Mouse (Mus musculus) cerebellum, postnatal 4 days (tissue): Measurements from ENCODE around the gene Chn1.

Experiments
- DNase-seq, 2 experiments: peaks; one replicate each; pipeline ENCODE4 v3.0.0; 2022; ENCODE audit warnings: low spot score in 2 of 2, mixed read lengths in 1 of 2

Chn1 gene

DNA sequence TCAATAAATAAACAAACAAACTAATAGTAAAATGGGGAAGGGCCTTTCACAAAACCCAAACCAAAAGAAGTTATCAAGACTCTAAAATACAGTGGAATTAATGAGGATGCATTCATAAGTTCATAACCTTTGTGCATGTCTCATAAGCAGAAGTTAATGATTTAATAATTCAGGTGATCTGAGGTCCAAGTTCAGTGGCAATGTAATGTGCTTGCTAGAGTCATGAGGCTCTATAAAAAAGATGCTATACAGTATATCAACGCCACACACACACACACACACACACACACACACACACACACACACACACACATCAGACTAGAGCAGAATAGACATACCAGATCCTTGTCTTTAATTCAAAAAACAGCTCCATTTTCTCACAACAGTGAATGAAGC, 28.8 kb downstream of the Chn1 start:
- no peak for DNase-seq

DNA sequence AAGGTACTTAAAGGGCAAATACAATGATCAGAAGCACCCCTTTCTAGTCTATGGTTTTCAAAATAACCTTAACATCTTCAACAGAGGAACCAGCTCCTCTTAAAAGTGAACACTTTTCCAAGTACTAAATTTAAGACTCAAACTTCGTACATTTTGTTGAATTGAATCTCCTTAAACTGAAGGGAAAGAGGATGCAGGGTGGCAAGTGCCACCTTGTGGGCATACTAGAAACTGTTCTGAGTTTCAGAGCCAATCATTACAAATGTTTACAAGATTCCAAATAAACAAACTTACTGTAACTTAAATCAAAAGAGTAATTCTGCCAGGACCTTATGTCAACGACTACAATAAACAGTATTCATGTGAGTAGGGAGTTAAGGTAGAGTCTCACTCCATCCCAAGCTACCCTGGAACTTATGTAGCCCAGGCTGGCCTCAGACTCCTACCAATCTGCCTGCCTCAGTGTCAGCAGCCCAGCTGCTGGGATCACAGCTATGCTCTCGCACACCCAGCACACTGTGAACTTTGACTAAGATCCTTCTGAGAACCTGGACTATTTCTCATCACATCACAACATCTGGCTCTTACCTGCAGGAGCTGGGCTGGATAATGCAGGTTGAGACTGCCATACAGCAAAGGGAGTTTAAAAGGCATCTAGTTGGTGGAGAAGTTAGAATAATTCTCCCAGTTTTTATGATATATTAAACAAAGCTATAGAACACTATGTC, 29.3 kb downstream of the Chn1 start:
- DNase-seq, result no peak

- DNase-seq, result no peak
These were observed 33.9 kb downstream of the Chn1 start for GRCm38 (mm10) chr2:73741286-73741685.

- no peak for DNase-seq
These were observed 47.3 kb downstream of the Chn1 start for GRCm38 (mm10) chr2:73727868-73728267.

DNA sequence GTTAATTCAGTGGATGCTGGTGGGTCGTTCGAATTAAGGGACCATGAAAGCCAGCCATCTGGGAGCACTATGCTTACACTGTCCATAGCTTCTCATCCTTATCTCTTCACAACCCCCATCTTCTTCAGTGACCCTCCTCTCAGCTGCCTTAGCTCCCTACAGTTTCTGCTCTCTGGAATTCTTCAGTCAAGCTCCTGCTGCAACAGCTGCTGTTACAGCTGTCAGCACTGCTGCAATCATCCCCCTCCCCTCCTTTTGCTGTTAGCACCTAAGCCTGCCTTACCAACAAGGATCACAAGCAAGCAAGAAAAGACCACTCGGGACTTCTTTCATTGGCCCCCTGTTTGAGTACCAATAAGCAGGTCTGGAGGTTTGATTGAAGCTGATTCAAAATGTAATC, 50.2 kb downstream of the Chn1 start:
- no peak for DNase-seq

DNA sequence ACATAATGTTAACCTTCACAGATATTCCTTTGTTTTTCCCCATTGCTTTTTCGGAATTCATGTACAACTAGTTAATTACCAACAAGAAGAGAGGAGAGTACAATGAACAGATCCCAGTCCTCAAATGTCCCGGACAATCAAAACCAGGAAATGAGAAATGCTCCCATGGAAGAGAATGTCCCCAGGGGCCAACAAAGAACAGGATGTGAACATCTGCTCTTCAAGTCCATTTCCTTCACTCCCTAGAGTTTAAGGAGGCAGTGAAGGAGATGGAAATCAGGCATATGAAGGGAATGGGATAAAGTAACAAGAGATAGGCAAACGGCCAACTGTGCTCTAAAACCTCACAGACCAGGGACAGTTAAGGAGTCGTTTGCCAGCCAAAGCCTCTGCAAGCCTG, 53.3 kb downstream of the Chn1 start:
- DNase-seq, result no peak

GRCm38 (mm10) chr2:73712481-73712880, 62.7 kb downstream of the Chn1 start:
- no peak for DNase-seq

DNA sequence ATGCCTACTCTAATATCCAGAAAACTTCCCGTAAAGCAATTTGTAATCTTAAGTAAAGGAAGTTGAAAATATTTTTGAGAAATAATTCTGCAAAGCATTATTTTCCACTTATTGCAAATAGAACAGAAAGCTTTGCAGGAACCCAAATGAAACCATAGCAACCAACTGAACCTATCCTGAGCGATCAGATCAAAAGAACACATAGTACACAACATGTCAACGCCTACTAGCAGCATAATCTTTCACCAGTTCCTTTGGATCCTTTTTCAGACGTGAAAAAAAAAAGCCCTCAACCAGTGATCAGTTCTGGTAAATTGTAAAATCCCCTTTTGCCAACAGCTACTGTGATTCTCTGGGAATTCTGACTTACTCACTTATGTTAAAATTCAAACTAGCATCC, 82.1 kb downstream of the Chn1 start:
- DNase-seq, result no peak

DNA sequence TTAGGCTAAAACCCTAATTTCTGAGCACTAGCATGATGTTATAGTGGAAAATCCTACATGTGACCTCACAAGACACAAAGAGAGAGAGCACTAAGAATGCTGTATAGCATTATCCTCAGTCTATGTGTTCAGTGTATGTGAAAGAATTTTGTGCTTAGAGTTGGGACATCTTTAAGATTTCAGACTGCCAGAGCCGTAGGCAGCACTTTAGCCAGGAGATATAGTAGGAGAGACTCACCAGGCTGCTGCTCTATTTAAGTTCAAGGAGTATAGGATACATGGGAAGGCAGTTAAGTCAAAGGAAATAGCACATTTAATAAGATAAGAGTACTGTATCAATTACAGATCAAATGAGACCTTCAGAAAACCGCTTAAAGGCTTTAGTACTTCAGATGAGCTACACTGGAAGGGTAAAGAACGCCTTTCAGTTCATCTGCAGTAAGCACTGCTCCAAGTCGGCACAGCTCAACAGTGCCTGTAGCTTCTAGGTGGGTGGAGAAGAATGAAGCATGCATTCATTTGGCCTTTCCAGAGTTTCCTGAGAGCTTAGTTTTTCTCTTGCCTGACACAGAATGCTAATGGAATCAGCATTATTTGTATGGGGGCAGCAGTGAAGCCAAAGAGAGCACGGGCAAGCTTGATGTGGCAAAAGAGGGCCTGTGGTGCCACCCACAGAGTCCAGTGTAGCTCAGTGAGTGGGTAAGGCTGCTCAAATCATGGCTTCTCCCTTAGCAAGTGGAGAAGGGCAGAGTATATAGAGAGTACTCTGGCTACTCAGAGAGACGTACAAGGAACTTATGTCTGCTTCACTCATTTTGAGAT, 84.2 kb downstream of the Chn1 start:
- DNase-seq, result no peak

GRCm38 (mm10) chr2:73682500-73682899, 92.6 kb downstream of the Chn1 start:
- no peak for DNase-seq

GRCm38 (mm10) chr2:73680425-73681027, 94.6 kb downstream of the Chn1 start:
- peak in 1 of 2 experiments; percentile 44 for DNase-seq

DNA sequence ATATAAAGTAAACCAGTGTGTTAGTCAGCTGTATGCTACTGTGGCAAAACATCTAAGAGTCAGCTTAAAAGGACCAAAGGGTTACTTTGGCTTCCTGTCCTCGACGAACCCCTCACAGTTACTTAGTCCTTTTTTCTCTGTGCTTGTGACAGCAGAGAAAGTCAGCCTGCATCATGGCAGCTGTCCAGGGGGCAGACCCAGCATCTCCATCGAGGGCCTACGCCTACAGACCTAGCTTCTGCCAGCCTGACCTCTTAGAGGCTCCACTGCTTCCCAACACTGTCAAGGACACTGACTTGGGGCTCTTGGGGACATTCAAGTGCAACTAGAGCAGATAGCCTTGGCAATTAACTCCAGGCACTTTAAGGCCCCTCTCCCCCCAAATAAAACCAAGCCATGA, 106.5 kb downstream of the Chn1 start:
- DNase-seq, result no peak

DNA sequence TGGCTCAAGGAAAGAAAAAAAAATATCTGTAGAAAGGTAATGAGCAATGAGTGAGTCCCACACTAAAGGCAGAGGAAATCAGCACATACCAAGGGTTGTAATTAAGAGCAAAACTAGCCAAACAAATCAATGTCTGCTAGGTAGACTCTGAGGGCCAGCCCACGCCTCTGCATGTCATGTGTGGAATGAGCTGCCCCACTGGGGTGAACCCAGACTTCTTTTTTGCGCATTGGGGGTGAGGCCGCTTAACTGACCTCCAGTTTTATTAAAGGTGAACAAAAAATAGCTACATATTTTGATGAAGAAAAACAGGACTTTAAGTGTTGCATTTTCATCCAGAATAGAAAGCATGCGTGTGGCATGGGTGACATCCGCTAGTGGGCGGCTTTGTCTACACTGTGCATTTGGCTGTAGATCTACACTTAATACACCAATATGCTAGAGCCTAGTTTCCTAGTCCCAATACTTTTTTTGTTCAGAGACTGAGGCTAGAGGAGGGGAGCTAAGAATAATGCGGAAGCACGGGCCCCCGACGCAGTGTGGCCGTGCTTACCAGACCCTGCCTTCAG, 114.5 kb downstream of the Chn1 start:
- no peak for DNase-seq

DNA sequence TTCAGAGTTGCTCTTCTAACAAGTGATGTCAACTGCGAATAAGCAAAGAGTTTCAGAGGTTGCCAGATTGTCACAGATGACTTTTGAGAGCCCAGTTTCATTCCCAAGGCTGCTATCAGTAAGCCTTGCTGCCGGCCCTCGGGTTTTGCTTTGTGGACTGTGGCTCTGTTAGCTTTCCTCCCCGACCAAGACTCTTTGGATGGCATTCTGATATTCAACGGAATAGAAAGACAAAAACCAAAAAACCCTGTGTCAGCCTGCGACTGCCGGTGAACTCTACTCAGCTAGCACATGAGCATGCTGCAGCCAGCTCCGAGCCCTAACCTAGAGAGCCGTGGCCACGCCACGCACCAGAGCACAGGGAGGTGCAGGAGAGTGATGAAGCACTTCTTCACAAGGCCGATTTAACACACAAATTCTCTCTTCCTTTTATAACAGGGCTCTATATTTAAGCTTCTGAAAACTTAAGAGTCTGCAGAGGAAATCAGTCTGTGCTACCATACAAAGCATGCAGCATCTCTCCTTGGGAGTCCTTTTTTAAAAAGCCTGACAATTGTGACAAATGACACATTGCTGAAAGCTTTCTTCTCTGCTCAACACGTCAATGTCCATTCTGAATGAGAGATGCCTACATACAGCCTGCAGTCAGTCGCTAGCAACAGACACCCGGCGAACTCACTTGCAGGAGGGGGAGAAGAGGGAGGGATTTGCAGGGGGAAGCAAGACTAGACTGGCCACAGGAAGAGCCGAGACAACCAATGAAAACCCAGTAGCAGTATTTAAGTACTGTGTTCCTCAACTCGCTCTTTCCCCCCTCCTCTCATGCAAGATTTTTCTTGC, 115.2 kb downstream of the Chn1 start:
- peak in 1 of 2 experiments; percentile 27 for DNase-seq

- no peak for DNase-seq
These were observed 116.1 kb downstream of the Chn1 start for GRCm38 (mm10) chr2:73659041-73659440.

- no peak for DNase-seq
These were observed 117.2 kb downstream of the Chn1 start for GRCm38 (mm10) chr2:73657961-73658360.

- no peak for DNase-seq
These were observed 118.0 kb downstream of the Chn1 start for GRCm38 (mm10) chr2:73657151-73657550.

DNA sequence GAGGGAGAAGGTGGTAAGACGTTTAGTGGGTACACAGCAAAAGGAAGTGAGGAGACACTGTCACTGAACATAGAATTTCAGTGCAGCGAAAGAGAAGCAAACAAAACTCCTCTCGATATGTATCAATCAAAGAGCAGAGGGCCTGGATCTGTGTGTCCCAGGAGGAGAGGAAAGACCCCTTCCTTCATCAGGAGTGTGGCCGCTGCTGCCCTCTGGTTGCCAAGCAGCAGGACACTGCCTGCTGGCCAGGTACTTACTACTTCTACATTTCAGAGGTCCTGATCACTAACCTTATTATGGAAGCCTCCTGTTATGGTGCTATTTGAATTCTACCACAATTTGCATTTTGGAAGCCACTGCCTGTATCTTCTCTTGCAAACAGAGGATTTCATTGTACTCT, 119.5 kb downstream of the Chn1 start:
- DNase-seq, result no peak

DNA sequence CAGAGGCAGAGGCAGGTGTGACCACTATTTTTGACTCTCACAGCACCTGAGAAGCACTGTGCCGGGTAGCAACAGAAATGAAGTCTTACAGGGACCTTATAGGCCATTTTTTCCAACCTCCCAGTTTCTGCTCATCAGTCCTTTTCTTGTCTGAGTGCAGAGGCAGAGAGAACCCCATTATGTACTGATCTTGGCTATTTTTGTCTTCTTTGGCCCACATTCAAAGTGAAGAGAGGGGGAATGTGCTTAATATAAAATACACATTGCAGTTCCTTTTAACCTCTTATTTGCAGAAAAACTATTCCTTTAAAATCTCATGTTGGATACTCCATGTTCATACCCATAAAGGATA, 120.3 kb downstream of the Chn1 start:
- no peak for DNase-seq

DNA sequence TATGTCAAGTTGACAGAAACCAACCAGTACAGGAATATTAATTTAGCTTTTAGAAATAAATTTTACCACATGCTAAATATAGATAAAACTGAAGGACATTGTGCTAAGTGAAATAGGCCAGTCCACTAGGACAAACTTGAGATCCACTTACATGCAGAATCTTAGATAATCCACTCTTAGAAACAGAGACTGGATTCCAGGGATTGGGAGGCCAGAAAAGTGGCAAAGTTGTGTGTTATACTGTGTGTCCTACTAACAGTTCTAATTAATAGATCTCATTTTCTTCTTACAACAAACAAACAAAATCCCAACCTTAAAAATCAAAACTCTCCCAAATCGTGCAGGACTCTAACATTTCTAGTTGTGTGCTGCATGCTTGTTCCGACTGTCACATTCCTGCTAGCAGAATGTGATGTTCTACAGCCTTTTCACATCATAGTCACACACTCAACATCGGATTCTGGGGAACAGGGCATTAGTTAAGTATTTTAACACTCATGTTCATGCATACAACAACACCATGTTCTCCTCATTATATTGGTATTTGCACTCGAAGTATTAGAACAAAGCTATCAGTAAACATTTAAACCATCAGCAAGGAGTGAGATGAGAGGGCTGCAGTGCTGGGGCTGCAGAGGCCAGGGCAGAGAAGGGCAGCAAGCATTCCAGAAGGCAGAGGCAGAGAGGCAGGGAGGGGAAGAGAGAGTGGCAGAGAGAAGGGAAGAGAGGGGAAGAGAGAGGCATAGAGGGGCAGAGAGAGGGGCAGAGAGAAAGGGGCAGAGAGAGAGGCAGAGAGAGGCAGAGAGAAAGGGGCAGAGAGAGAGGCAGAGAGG, 120.9 kb downstream of the Chn1 start:
- no peak for DNase-seq

GRCm38 (mm10) chr2:73637688-73638087, 137.5 kb downstream of the Chn1 start:
- DNase-seq, result no peak
